Mouse (Mus musculus): ENCODE measurements around the gene Unc45a. TPM values are rescaled to one million over a fixed set of nuclear protein-coding genes. Genes with fewer than 3 reads are reported as not detected.
A peak's percentile ranks its signal among the peaks of the same experiment; 100 is the strongest.
"Not testable (repeated sequence)": the region's sequence is repeated elsewhere in the genome, so short reads cannot be mapped to it uniquely, and the experiment has no call there.

The Unc45a gene
- polyA plus RNA-seq, 1 experiment, result 37.4 TPM

DNA sequence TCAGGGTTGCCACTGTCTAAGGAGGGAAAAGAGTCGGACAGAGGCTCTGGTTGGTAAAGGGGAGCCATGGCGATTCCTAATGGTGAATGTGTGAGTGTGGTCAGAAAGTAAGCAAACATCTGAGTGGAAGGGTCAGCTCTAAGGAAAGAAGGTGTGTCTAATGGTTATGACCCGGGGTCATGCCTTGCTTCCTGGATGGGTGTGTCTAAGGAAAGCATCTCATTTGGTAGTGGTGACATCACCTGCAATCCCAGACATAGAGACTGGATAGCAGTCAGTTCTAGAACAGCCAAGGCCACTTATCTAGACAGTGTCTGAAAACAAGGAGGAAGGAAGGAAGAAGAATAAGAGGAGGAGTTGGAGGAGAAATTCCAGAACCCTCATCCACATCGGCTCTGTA is 6.0 kb downstream of the Unc45a start:
- peaks cover 52% of the 10 kb centered on the region for H3K4me1 ChIP-seq
- peaks cover 10% of the 10 kb centered on the region for H3K9me3 ChIP-seq
- peaks cover 90% of the 10 kb centered on the region for H3K36me3 ChIP-seq (replicated peaks; ENCODE audit: low read length)
- TF ChIP-seq GATA1 (IDR thresholded peaks at IDR 0.05; ENCODE audit: borderline replicate concordance, low read length), result no peak
- TF ChIP-seq FLI1 (IDR thresholded peaks at IDR 0.05; ENCODE audit: low read length), result no peak
- H3K27me3 ChIP-seq (replicated peaks), result no peaks in the 10 kb centered on the region
- H3K4me3 ChIP-seq (replicated peaks), result no peak overlapping the region

DNA sequence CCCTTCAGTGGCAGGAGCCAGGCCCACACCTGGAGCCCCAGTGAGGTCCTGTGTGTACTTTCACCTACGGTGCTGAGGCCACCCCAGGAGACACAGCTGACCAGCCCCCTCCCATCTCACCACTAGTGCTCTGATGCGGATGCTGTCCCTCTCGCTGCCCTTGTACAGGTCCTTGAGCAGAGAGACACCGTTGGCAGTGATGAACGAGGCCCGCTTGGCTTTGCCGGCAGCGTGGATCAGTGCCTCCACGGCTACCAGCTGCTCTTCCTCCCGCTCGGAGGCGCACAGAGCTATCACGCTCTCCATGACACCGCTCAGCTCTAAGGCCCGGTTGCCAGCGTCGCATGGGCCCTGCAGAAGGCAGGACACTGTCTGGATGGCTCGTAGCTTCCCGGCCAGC is 9.4 kb downstream of the Unc45a start:
- Histone ChIP-seq H3K36me3 (replicated peaks; ENCODE audit: low read length) (peaks cover 100% of the 10 kb centered on the region), H3K27me3 (replicated peaks) (no peaks in the 10 kb centered on the region), H3K4me1 (peaks cover 40% of the 10 kb centered on the region), H3K9me3 (peaks cover 10% of the 10 kb centered on the region), H3K4me3 (replicated peaks) (peak overlapping the region; percentile 13)
- TF ChIP-seq FLI1 (IDR thresholded peaks at IDR 0.05; ENCODE audit: low read length) (no peak), GATA1 (IDR thresholded peaks at IDR 0.05; ENCODE audit: borderline replicate concordance, low read length) (no peak)

DNA sequence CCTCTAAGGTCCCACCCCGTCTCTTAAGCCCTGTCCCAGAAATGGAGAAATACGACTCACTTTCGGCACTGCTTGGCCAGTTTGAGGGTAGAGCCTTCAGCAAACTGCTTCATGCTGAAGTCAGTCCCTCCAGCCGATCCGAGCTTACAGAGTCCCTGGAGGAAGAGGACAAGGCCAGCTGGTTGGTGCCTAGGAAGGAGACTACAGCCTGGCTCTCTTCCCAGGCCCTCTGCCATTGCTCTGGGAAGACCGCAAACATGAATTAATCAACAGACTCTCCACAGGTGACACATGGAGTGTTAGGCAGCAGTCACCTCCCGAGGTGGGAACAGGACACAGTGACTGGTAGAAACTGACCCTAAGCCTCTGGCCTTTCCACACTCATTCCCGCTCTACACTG is 10.5 kb downstream of the Unc45a start:
- H3K9me3 ChIP-seq, result peaks cover 10% of the 10 kb centered on the region
- peaks cover 100% of the 10 kb centered on the region for H3K36me3 ChIP-seq (replicated peaks; ENCODE audit: low read length)
- TF ChIP-seq FLI1 (IDR thresholded peaks at IDR 0.05; ENCODE audit: low read length) (no peak), GATA1 (IDR thresholded peaks at IDR 0.05; ENCODE audit: borderline replicate concordance, low read length) (no peak)
- H3K27me3 ChIP-seq (replicated peaks), result no peaks in the 10 kb centered on the region
- peaks cover 39% of the 10 kb centered on the region for H3K4me1 ChIP-seq
- no peak overlapping the region for H3K4me3 ChIP-seq (replicated peaks)

- no peaks in the 10 kb centered on the region for H3K27me3 ChIP-seq (replicated peaks)
- H3K36me3 ChIP-seq (replicated peaks; ENCODE audit: low read length), result peaks cover 64% of the 10 kb centered on the region
- TF ChIP-seq GATA1 (IDR thresholded peaks at IDR 0.05; ENCODE audit: borderline replicate concordance, low read length), result no peak
- TF ChIP-seq FLI1 (IDR thresholded peaks at IDR 0.05; ENCODE audit: low read length), result no peak
These were observed 14.7 kb downstream of the Unc45a start for GRCm38 (mm10) chr7:80326076-80326475.

DNA sequence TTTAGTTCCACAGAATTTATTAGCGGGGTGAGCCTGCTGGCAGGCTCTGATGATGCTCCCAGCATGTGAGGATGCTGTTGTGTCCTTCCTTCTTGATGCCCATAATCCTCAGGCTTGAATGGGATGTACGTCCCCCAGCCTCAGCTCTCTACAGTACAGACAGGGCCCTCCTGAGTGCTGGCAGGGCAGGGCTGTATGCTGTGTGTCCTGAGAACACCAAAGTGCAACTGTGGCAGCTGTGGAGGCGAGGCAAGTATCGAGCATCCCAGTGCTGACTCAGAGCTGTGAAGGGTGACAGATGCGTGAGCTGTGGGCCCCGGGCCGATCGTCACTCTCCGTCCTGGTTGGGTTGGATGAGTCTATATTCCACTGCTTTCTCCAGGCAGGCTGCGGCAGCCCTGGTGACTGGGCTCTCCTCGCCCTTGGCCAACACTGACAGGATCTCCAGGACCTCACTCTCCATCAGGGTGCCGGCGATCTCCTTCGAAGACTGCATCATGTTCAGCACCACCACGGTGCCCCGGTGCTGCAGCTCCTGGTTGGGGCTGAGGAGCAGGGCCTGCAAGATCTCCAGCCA is 15.4 kb downstream of the Unc45a start:
- Histone ChIP-seq H3K4me3 (replicated peaks) (peak overlapping the region; percentile 56), H3K27me3 (replicated peaks) (no peaks in the 10 kb centered on the region), H3K4me1 (peaks cover 47% of the 10 kb centered on the region), H3K36me3 (replicated peaks; ENCODE audit: low read length) (peaks cover 64% of the 10 kb centered on the region), H3K9me3 (no peaks in the 10 kb centered on the region)
- TF ChIP-seq GATA1 (IDR thresholded peaks at IDR 0.05; ENCODE audit: borderline replicate concordance, low read length) (no peak), FLI1 (IDR thresholded peaks at IDR 0.05; ENCODE audit: low read length) (no peak)

More at GRCm38 (mm10) chr7:80326076-80326475, 14.7 kb downstream of the Unc45a start:
- peaks cover 48% of the 10 kb centered on the region for H3K4me1 ChIP-seq
- H3K4me3 ChIP-seq (replicated peaks), result peak overlapping the region; percentile 12
- H3K9me3 ChIP-seq, result no peaks in the 10 kb centered on the region

- not testable (repeated sequence) for H3K4me3 ChIP-seq (replicated peaks)
- H3K36me3 ChIP-seq (replicated peaks; ENCODE audit: low read length), result peaks cover 64% of the 10 kb centered on the region
These were observed 16.0 kb downstream of the Unc45a start for GRCm38 (mm10) chr7:80324816-80325119.

DNA sequence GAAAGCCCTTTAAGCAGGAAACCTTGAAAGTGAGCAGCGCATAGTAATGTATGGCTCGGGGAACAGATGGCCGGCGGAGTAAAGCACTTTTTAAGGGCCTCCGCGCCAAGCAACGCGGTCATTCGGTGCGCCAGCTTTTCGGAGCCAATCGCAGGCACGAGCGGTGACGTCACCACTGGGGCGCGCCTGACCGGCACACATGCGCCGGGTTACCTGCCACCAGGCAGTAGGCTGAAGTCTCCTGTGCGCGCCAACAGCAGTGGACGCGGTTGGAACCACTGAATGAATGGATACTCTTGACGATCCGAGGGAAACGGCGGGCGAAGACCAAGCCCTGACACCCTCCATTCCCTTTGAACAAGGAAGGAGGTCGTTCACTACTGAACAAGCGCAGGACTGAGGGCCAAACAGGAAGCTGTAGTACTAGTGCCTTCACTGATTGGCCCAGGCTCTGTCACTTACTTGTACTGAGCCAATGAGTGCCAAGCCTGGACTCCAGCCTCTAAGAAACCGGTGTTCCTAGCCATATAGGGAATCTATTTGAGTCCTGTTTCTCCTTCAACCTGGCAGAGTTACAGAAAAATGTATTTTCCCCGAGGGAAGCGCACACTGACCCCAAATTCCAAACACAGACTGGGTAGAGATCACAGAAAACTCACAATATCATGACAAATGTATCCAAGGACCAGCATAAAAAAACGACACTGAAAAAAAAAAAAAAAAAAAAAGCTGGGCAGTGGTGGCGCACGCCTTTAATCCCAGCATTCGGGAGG is 16.6 kb downstream of the Unc45a start, which contains the start of gene Rccd1:
Gene Rccd1, minus strand, starts transcription at position 412 of the 773 bp plus-strand sequence.
- peak within 1 kb of the TSS; percentile 98 for H3K4me3 ChIP-seq (replicated peaks)
- no peak for TF ChIP-seq GATA1 (IDR thresholded peaks at IDR 0.05; ENCODE audit: borderline replicate concordance, low read length)
- no peak for TF ChIP-seq FLI1 (IDR thresholded peaks at IDR 0.05; ENCODE audit: low read length)
- H3K36me3 ChIP-seq (replicated peaks; ENCODE audit: low read length), result peaks cover 64% of the 10 kb centered on the region
- peaks cover 52% of the 10 kb centered on the region for H3K4me1 ChIP-seq
- H3K27me3 ChIP-seq (replicated peaks), result no peaks in the 10 kb centered on the region
- H3K9me3 ChIP-seq, result no peaks in the 10 kb centered on the region

More at GRCm38 (mm10) chr7:80324816-80325119, 16.0 kb downstream of the Unc45a start:
- not testable (repeated sequence) for H3K27me3 ChIP-seq (replicated peaks); H3K9me3 ChIP-seq
- peaks cover 52% of the 10 kb centered on the region for H3K4me1 ChIP-seq

- peak overlapping the region; percentile 98 for H3K4me3 ChIP-seq (replicated peaks)
- peaks cover 56% of the 10 kb centered on the region for H3K4me1 ChIP-seq
- H3K9me3 ChIP-seq, result no peaks in the 10 kb centered on the region
- peaks cover 63% of the 10 kb centered on the region for H3K36me3 ChIP-seq (replicated peaks; ENCODE audit: low read length)
- H3K27me3 ChIP-seq (replicated peaks), result no peaks in the 10 kb centered on the region
- TF ChIP-seq FLI1 (IDR thresholded peaks at IDR 0.05; ENCODE audit: low read length) (no peak), GATA1 (IDR thresholded peaks at IDR 0.05; ENCODE audit: borderline replicate concordance, low read length) (no peak)
These were observed 17.5 kb downstream of the Unc45a start for GRCm38 (mm10) chr7:80323336-80323735.

DNA sequence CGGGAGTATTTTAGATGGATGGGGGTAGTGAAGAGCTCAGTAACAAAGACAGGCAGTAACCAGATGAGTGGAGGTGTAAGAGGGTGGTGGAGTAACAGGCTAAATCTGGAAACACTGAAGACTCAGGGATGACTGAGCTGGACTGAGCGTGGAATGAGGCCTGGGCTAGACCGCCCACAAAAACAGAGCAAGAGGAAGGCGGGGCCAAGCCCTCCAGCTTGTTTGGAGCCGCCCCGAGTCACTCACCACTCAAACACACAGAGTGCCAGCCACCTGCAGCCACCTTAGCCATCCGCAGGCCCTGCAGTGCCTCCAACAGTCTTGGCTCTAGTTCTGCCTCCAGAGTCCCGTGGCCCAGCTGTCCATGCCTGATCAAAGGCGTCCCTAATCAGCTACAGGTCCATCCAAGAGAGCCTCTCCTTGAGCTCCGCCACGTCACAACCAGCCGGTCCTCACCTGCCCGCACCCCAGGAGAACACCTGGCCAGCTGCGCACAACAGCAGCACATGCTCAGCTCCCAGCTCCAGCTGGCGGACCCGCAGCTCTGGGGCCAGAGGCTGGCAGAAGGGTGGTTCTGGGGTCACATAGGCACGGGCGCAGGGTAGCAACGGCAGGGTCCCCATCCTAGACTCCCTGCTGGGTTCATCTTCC is 20.8 kb downstream of the Unc45a start:
- Histone ChIP-seq H3K27me3 (replicated peaks) (no peaks in the 10 kb centered on the region), H3K4me1 (peaks cover 27% of the 10 kb centered on the region), H3K9me3 (no peaks in the 10 kb centered on the region), H3K36me3 (replicated peaks; ENCODE audit: low read length) (peaks cover 56% of the 10 kb centered on the region), H3K4me3 (replicated peaks) (no peak overlapping the region)
- TF ChIP-seq FLI1 (IDR thresholded peaks at IDR 0.05; ENCODE audit: low read length) (no peak), GATA1 (IDR thresholded peaks at IDR 0.05; ENCODE audit: borderline replicate concordance, low read length) (no peak)

- H3K4me1 ChIP-seq, result peaks cover 29% of the 10 kb centered on the region
- H3K27me3 ChIP-seq (replicated peaks), result no peaks in the 10 kb centered on the region
- no peaks in the 10 kb centered on the region for H3K9me3 ChIP-seq
- no peak for TF ChIP-seq GATA1 (IDR thresholded peaks at IDR 0.05; ENCODE audit: borderline replicate concordance, low read length)
- TF ChIP-seq FLI1 (IDR thresholded peaks at IDR 0.05; ENCODE audit: low read length), result no peak
- no peak overlapping the region for H3K4me3 ChIP-seq (replicated peaks)
- H3K36me3 ChIP-seq (replicated peaks; ENCODE audit: low read length), result peaks cover 67% of the 10 kb centered on the region
These were observed 22.1 kb downstream of the Unc45a start for GRCm38 (mm10) chr7:80318670-80319069.
